Mouse (Mus musculus) mesoderm, embryonic 11.5 days (tissue): ENCODE measurements at regions not wholly inside any gene's neighbourhood (a gene's known extent, or its start where the extent isn't known, plus 50 kb on each side); places are given as distances from the start of the nearest gene placed in this dataset.

Source experiments
- DNase-seq: peaks from one replicate; pipeline ENCODE4 v3.0.0-alpha.2; 2012; ENCODE audit warnings: low read depth, low spot score

- no peak for DNase-seq
Observed at GRCm38 (mm10) chr3:144255596-144256550, 50.9 kb upstream of the Lmo4 start.
